Mouse (Mus musculus): ENCODE measurements around the gene Stxbp5.

The Stxbp5 gene

DNA sequence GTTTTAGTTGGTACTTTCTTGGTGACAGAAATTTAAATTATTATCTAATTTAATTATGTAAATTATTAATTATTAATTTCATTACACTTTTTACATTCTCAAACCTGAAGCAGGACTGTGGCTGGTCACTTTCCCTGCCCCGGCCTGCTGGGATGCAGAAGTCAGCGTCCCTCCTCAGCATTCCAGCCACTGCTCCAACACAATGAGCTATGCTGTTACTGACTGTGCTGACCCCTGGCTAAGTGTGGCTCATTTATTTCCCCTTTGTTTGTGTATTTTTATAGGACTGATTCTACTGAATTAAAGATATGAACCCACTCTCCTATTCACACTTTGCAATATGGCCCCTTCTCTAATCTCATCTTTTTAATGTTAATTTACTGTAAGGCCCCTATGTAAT, 43.0 kb downstream of the Stxbp5 start:
- DNase-seq (ENCODE audit: low spot score in 2 of 2) = no peak

DNA sequence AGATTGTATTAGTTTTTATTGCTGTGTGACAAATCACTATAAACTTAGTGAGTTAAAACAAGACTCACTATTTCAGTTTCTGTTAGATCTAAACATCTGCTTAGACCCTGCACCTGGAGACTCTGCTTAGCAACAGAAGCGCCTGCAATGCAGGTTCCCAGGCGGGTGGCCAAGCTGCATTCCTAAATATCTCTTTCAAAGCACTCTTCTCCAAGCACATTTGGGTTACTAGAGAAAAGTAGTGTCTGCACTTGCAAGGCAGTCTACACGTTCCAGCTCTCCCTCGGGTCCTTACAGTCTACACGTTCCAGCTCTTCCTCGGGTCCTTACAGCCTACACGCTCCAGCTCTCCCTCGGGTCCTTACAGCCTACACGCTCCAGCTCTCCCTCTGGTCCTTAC, 44.1 kb downstream of the Stxbp5 start:
- no peak for DNase-seq (ENCODE audit: low spot score in 2 of 2)

DNA sequence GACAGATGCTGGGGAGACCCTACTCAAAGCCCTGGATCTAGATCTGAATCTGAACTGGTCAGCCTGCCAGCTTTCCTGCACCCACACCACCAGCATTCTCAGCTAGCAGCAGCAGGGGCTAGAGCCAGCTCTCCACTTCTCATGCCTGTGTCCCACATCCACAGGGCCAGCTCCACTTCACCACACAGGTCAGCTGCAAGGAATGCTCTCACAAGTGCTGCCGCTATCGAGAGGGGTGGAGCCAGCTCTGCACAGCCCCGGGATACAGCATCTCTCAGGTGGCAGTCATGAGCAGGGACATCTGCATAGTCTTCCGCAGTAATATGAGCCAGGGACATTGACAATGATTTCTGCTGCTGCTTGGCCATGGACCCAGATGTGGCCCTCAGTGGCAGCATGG, 54.5 kb downstream of the Stxbp5 start:
- no peak for DNase-seq (ENCODE audit: low spot score in 2 of 2)

DNA sequence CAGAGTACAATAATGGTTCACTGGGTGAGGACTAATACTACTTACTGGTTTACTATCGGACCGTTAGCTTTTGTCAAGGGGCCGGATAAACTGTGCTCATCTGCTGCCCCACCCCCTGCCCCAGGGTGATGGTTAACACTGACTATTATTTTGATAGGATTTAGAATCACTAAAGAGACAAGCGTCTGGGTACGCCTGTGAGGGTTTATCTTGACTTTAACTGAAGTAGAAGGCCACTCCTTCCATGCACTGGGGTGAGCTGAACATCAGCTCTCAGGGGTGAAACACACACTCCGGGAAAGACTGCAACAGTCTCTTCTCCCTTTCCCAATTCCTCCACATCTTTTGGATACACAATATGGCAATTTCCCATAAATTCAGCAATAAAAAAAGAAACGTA, 61.5 kb downstream of the Stxbp5 start:
- DNase-seq (ENCODE audit: low spot score in 2 of 2) = no peak

DNA sequence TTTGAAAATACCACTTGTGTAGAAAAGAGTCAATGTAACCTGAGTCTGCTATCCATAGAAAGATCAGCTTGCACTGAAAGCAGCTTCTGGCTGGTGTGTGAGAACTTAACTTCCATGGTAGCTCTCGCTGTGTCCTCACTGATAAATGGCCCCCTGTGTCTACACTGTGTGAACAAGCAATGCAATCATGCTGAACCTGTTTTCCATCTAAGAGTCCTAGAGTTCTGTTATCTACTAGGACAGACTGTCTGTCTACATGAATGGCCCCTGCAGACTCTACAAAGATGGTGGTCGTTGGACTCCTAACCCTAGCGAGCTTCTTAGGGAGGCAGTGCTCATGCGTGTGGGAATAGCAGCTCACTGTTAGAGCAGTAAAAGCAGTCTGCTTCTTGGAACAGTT, 65.9 kb downstream of the Stxbp5 start:
- DNase-seq (ENCODE audit: low spot score in 2 of 2) = no peak

DNA sequence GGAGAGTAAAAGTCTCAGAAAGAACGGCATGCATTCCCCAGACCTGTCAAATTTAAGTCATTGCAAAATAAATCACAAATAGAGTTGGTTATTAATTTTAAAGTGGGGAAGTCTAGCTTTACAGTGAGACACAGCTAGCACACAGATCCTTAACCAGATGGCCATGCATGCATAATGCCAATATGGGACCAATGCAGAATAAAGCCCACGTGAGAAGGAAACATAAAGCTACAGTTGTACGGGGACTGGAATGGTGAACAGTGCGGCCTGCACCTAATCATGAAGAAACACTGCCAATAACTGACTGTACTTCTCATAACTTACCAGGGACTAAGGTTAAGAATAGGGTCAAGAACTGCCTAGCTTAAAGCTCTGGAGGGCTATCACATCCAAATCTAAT, 67.9 kb downstream of the Stxbp5 start:
- no peak for DNase-seq (ENCODE audit: low spot score in 2 of 2)

DNA sequence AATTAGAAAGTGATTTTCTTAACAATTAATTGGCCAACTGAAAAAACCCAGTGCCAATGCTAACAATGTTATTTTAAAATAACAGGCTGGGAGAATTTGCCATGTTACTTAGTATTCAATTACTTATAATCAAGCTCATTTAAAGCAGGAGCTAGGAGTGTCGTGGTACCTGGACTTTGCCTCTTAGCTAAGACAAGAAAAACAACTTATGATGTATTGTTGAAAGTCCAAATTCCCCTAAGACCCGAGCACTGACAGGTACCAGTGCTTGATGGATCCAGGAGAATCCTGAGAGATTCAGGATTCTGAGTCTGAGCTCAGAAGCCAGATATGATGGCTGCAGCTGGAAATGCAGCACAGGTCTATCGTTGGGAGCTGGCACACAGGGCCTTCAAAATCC, 71.1 kb downstream of the Stxbp5 start:
- DNase-seq (ENCODE audit: low spot score in 2 of 2) = no peak

DNA sequence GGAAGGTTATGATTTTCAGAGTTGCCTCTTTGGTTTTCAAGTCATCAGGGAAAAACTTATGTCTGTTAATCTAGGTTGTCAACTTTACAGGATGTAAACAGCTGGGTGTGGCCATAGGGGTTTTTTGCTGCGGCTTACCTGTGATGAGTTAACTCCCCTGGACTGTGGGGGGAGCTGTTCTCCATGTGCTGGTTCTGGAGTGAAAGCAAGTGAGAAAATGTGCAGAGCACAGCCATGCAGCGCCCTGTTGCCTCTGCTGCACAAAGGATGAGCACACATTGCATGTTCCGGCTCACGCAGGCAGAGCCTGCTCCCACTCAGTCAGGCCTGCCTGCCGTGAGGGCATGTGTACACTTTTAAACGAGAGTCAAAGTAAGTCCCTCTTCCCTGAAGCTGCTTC, 79.6 kb downstream of the Stxbp5 start:
- no peak for DNase-seq (ENCODE audit: low spot score in 2 of 2)

DNA sequence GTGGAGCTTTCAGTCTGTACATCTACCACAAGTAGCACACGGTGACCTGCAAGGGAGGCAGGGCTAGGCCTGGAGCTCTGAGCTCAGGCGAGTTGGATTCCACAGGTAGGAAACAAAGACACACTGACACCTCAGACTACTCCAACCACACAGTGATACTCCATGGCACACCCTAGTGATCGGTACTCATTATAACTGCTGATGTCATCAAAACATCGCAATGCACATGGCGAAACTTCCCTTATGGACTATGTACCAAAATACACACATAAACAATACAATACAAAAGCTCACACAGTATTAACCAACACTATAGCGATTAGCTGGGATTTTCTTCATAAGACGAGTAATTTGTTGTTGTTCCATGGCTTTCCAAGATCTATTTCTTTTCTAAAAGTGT, 82.3 kb downstream of the Stxbp5 start:
- DNase-seq (ENCODE audit: low spot score in 2 of 2) = no peak

DNA sequence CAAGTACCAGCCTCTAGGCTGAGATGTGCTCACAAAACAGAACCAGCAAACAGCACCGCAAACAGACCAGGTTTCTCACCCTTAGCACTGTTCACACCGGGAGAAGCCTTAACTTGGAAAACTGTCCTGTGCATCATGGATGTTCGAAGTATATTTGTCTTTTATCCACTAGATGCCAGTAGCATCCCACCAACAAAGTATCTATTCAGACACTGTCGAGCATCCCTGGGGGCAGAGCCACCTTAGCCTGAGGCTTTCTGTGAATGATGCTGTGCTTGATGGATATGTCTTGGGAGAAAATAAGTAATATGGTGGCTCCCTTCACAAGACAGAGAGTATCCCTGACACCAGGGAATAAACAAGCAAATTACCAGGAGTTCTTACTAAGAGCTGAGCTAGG, 87.0 kb downstream of the Stxbp5 start:
- no peak for DNase-seq (ENCODE audit: low spot score in 2 of 2)

DNA sequence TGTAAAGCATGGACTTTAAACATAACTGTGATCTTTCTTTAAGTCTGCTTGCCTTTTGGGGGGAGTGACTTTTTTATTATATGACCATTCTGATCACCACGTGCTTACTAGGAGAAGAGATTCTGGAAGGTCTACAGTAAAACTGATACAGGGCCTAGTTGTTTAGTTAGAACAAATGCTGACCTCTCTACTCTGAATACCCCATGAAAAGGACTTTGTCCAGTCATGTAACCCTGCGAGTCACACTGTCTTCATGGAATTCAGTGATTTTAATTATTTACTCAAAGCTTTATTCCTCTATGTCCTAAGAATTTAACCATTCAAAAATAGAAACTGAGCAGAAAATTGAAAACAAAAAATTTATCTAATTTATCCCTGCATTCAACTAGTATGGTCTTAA, 93.3 kb downstream of the Stxbp5 start:
- no peak for DNase-seq (ENCODE audit: low spot score in 2 of 2)

DNA sequence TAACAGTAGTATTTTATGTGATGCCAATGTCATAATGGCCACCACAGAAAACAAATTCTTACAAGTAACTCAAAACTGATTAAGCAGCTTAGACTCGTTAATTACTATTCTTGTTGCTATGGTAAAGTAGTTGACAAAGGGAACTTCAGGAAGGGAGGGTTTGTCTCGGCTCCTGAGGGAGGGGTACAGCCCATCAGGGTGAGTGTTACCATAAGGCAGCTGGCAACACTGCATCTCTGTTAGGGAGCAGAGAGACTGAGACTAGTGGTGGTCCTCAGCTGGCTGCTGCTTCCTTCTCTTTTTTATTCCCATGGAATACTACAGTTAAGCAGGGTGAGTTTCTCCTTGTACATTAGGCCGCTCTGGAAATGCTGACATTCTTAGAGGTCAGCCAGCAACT, 95.5 kb downstream of the Stxbp5 start:
- no peak for DNase-seq (ENCODE audit: low spot score in 2 of 2)

DNA sequence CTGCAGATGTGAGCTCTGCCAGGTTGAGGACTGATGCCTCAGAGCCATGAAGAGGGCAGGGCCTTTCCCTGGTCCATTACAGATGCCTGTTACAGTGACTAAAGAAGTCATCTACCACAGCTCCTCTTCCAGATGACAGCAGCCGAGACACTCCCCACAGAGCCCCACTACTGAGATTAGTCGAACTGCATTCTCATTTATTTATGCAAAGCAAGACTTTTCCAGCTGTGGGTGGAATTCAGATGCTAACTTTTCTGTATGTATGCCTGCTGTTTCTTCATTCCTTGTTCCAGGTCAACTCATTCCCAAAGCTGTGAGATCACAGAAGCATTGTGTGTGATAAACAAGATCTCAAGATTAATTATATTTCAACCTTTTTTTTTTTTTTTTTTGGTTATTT, 97.8 kb downstream of the Stxbp5 start:
- no peak for DNase-seq (ENCODE audit: low spot score in 2 of 2)

DNA sequence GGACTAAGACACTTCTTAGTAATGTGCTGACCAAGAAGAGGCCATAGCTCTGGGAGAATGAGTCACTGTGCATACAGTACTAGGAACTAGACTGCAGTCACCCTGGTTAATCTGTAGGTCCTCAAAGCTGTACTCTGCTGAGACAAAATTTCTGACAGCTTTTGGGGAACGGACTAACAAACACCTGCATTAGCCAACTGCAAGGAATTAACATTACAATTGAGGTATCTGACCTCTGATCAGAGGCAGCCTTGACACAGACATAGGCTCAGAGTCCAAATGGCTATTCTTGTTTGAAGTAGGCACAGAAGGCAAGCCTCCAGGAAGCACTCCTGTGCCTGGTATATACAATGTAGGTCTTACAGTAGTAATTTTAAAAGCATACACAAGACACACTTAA, 99.3 kb downstream of the Stxbp5 start:
- DNase-seq (ENCODE audit: low spot score in 2 of 2) = no peak

DNA sequence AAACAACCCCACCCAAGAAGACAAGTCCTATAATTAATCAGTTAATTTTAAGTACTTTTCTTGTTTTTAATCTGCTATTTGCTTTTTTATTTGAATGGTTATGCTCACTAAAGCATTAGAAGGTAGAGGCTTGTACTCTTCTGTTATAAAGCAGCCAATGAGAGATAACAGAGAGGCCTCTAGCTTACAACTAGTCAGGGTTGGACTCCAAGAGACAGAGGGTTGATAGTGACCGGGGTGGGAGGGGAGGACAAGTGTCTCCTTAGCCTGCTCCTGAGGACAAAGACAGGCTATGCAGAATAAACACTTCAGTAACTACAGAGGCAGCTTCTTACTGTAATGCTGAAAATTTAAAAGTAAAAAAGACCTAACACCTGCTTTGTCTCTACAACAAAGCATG, 101.8 kb downstream of the Stxbp5 start:
- no peak for DNase-seq (ENCODE audit: low spot score in 2 of 2)

DNA sequence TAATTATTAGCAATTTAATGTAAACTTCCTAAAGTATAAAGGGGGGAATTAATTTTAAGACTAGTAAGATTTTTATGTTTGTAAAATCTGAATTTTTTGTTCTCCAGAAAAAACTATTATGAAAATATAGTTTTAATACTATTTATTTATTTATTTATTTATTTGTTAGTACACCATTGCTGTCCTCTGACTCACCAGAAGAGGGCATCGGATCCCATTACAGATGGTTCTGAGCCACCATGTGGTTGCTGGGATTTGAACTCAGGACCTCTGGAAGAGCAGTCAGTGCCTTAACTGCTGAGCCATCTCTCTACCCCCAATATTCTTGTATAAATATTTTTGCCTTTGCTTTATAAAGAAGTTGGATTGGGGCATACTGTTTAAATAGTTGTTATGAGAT, 104.5 kb downstream of the Stxbp5 start:
- DNase-seq (ENCODE audit: low spot score in 2 of 2) = no peak

DNA sequence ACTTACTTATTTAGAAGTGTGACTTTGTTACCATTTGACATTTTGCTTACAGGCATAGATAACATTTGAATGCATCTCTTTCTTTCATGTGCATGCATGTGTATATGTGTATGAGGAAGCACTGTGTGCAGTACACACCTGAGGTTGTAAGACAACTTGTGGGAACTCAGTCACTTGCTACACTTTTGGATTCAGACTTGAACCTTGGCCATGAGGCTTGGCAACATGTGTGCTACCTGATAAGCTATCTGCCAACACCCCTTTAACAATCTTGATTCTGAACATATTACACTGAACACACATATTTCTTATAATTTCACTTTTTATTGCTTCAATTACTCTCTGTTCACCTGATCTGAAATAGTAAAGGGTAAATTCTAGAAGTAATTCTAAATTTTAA, 106.5 kb downstream of the Stxbp5 start:
- DNase-seq (ENCODE audit: low spot score in 2 of 2) = no peak

DNA sequence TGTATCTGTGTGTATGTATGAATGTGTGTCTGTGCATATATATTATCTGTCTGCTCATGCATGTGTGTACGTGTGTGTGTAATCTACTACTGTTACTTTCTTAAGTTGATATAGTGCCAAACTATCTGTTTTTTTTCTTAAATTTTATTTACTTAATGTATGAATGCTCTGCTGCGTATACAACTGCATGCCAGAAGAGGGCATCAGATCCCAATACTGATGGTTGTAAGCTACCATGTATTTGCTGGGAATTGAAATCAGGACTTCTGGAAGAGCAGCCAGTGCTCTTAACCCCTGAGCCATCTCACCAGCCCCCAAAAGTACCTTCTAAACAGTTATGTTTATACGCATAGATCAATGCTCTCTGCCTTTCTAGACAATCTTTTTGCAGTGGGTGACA, 109.9 kb downstream of the Stxbp5 start:
- DNase-seq (ENCODE audit: low spot score in 2 of 2) = no peak

DNA sequence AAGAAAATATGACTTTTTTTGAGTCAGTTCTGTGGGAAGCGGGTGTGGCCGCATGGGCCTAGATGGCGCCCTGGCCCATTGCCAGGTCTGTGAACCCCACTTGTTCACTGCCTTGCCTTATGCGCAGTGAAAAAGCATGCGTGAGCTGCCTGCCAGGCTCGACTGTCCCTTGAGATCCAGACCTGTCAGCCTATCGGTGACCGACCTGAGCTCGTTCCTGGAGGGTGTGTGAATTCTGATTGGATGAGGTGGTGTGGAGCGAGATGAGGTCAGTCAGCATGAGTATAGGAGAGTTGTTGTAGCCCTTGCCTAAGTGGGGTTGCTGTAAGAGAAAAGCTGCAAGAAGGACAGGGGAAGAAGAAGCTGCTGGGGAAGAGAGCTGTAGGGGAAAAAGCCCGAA, 114.4 kb downstream of the Stxbp5 start:
- no peak for DNase-seq (ENCODE audit: low spot score in 2 of 2)

DNA sequence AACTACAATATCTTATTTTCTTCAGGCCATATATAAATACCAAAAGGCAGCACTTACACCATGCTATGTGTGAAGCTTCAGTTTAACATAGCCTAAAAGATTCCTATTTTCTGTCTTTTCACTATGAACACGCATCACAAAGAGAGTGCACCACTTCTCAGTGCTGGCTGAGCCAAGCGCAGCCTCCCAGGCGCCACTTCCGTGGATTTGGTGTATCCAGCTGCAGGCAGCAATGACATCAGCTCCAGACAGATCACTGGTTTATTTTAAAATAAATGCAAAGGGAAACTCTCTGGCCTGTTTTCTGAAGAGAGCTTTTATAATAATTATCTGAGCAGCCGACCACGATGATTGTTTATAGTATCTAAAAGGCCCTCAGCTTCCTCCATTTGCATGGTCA, 115.2 kb downstream of the Stxbp5 start:
- no peak for DNase-seq (ENCODE audit: low spot score in 2 of 2)

DNA sequence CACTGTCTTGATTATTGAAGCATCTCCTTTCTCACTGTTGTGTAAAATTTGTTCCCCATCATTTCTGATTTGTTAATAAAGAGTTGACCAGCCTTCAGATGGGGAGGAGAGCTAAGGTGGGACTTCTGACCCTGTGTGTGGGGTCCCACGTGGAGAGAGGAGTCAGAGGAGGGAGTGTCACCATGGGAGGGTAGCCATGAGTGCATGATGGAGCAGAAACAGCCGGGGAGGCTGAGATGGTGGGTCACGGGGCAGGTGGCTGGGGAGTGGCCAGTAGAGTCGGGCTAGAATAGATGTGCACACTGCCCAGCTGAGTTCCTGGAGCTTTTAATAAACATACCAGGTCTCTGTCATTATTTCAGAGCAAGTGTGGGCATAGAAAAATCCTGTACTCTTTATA, 121.0 kb downstream of the Stxbp5 start:
- DNase-seq (ENCODE audit: low spot score in 2 of 2) = no peak

DNA sequence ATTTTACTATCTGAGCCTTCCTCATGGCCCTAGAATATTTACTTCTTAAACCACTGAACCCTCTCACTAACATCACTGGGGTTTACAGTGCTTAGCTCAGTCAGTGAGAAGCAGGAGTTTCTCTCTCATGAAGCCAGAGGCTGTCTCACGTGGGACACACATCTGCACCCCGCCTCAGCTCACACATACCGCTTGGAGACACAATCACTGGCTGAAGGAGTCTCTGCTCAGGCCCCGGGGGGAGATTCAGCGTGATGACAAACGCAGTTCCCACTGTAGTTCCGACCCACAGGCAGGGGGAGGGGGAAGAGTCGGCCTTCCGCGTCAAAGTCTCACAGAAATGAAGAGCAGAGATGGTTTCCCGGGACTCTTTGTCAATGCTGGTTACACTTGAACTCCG, 130.6 kb downstream of the Stxbp5 start:
- DNase-seq (ENCODE audit: low spot score in 2 of 2) = no peak

DNA sequence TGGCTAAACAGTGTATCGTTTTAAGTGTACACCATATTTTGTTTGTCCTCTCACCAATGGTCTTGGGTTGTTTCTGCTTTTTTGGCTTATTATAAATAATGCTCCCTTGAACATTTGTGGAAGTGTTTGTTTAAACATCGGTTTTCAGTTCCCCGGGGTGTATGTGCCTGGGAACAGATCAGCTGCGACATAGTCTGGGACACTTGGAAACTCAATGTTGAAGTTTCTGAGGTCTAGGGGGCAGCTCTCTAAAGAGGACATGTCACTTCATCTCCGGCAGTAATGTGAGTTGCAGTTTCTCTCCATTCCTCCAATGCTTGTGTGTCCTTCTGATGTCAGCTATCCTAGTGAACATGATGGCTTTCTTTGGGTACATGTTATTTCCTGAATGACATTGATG, 137.0 kb downstream of the Stxbp5 start:
- DNase-seq (ENCODE audit: low spot score in 2 of 2) = no peak

DNA sequence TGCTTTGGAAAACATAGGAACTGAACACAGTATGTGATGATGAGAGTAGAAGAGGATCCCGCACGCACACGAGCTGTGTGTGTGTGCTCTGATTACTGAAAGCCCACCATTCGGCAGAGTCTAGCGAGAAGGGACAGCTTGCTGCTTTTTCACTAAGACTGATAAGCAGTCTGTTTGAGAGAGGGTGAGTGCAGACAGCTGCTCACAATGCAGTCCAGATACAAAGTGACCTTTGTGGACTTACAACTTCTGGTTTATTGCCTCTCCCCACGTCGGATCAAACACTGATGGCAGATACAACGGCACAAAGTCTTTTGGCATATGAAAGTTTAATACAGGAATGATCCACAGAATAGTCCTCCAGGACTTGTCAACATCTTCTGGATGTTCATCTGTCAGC, 140.6 kb downstream of the Stxbp5 start:
- no peak for DNase-seq (ENCODE audit: low spot score in 2 of 2)

DNA sequence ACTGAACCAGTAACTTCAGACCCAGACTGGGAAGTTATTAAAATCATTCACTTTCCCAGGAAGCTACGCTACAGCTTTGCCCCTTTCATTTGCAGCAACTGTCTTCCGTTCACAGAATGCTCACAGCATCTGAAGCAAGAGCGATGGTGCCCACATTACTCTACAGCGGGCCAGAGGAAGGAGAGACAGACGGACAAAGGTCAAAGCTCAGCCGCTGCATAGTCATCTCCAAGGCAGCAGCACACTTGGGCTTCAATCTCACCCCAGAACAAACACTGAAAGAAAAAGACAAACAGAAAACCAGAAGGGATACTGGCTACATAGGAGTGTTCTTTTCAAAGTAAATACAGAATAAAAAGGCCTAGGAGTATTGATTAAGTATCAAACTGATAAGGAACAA, 144.3 kb downstream of the Stxbp5 start:
- DNase-seq (ENCODE audit: low spot score in 2 of 2) = no peak
